Mouse (Mus musculus) kidney, postnatal 10 days (tissue): ENCODE data around the gene Syn1.
A peak's percentile ranks its signal among the peaks of the same experiment; 100 is the strongest.

ENCODE experiments used
- DNase-seq: peaks from one replicate; pipeline ENCODE4 v3.0.0; 2021; ENCODE audit warnings: mixed read lengths

Syn1 gene

GRCm38 (mm10) chrX:20920844-20921364, at the start of gene Syn1:
Gene Syn1 (minus strand): TSS chrX:20921004.
- DNase-seq = peak; percentile 85

GRCm38 (mm10) chrX:20961477-20962378, 40.9 kb upstream of the Syn1 start, which contains the start of gene Uxt:
Gene Uxt (minus strand): TSS chrX:20962017.
- peak; percentile 93 for DNase-seq

- DNase-seq = peak; percentile 87
Measured at GRCm38 (mm10) chrX:20950191-20950880, 29.5 kb upstream of the Syn1 start, which contains the start of gene Elk1. Gene Elk1 (minus strand): TSS chrX:20950608.

GRCm38 (mm10) chrX:20946055-20946454, 25.3 kb upstream of the Syn1 start:
- peak; percentile 70 for DNase-seq

GRCm38 (mm10) chrX:20931963-20932362, 11.2 kb upstream of the Syn1 start:
- DNase-seq = peak; percentile 5

GRCm38 (mm10) chrX:20931364-20931763, 10.6 kb upstream of the Syn1 start, which contains the start of gene Cfp:
Gene Cfp (minus strand): TSS chrX:20931555.
- DNase-seq = no peak

- DNase-seq = no peak
Measured at GRCm38 (mm10) chrX:20929859-20930258, 9.1 kb upstream of the Syn1 start.

GRCm38 (mm10) chrX:20924976-20925375, 4.2 kb upstream of the Syn1 start:
- no peak for DNase-seq

- no peak for DNase-seq
Measured at GRCm38 (mm10) chrX:20923506-20923905, 2.7 kb upstream of the Syn1 start.

GRCm38 (mm10) chrX:20921366-20921765, 562 bp upstream of the Syn1 start:
- no peak for DNase-seq

- no peak for DNase-seq
Measured at GRCm38 (mm10) chrX:20920249-20920843, 458 bp downstream of the Syn1 start.

GRCm38 (mm10) chrX:20915075-20915474, 5.7 kb downstream of the Syn1 start:
- no peak for DNase-seq

GRCm38 (mm10) chrX:20913726-20914125, 7.1 kb downstream of the Syn1 start:
- no peak for DNase-seq

GRCm38 (mm10) chrX:20910074-20910473, 10.7 kb downstream of the Syn1 start:
- no peak for DNase-seq

GRCm38 (mm10) chrX:20875241-20875640, 45.6 kb downstream of the Syn1 start:
- DNase-seq = no peak

- no peak for DNase-seq
Measured at GRCm38 (mm10) chrX:20872928-20873500, 47.8 kb downstream of the Syn1 start.

- DNase-seq = peak; percentile 62
Measured at GRCm38 (mm10) chrX:20869962-20870513, 50.8 kb downstream of the Syn1 start, which contains the start of gene Timp1. Gene Timp1 (plus strand): TSS chrX:20870166.

GRCm38 (mm10) chrX:20869203-20869602, 51.6 kb downstream of the Syn1 start:
- DNase-seq = no peak

- DNase-seq = no peak
Measured at GRCm38 (mm10) chrX:20868091-20868490, 52.7 kb downstream of the Syn1 start.

- no peak for DNase-seq
Measured at GRCm38 (mm10) chrX:20863161-20864101, 57.4 kb downstream of the Syn1 start.
